Mouse (Mus musculus) testis, adult 2 months (tissue): ENCODE data around the gene Mucl1. TPM values are rescaled to one million over a fixed set of nuclear protein-coding genes. Genes with fewer than 3 reads are reported as not detected.
"Not testable (repeated sequence)": the region's sequence is repeated elsewhere in the genome, so short reads cannot be mapped to it uniquely, and the experiment has no call there.

Experiments
- H3K27ac ChIP-seq: fragments of 200-500 bp; 2 replicates; pipeline ENCODE4 v1.5.1; 2012; ENCODE audit warnings: low read depth, low read length; ENCODE audit not compliant: control insufficient read depth, insufficient read depth
- H3K27me3 ChIP-seq: fragments of 200-500 bp; 2 replicates; pipeline ENCODE4 v1.6.1; 2012; ENCODE audit warnings: mild to moderate bottlenecking, low read length, moderate library complexity; ENCODE audit not compliant: control insufficient read depth, insufficient read depth
- H3K36me3 ChIP-seq: fragments of 200-500 bp; 2 replicates; pipeline ENCODE4 v1.6.1; 2012; ENCODE audit warnings: mild to moderate bottlenecking, low read length; ENCODE audit not compliant: control insufficient read depth, insufficient read depth
- H3K4me1 ChIP-seq: fragments of 200-500 bp; 2 replicates; pipeline ENCODE4 v1.6.1; 2012; ENCODE audit warnings: low read length; ENCODE audit not compliant: control insufficient read depth, insufficient read depth
- H3K4me3 ChIP-seq: fragments of 200-500 bp; 2 replicates; pipeline ENCODE4 v1.5.1; 2012; ENCODE audit warnings: low read depth, mild to moderate bottlenecking, low read length, moderate library complexity, mixed read lengths; ENCODE audit not compliant: control insufficient read depth
- CTCF ChIP-seq: fragments of 200-500 bp; IDR thresholded peaks from 2 replicates; pipeline ENCODE4 v1.5.1; 2012; ENCODE audit warnings: low read depth, mild to moderate bottlenecking, inconsistent platforms, low read length, moderate library complexity; ENCODE audit not compliant: control insufficient read depth, insufficient read depth, insufficient replicate concordance
- POLR2A ChIP-seq: fragments of 200-500 bp; IDR thresholded peaks from 2 replicates; pipeline ENCODE4 v1.6.1; 2012; ENCODE audit warnings: low read depth, mild to moderate bottlenecking, inconsistent platforms, low read length, moderate library complexity; ENCODE audit not compliant: control insufficient read depth
- polyA plus RNA-seq: library from polyadenylated mRNA; depleted of rRNA; stranded (reverse); fragments of >200 nt; gene quantifications from 2 replicates; pipeline ENCODE4 v1.2.3, GENCODE M21; 2012; rRNA removed

The Mucl1 gene
- 0.49 and 0.60 TPM in 2 replicates for polyA plus RNA-seq

GRCm38 (mm10) chr15:103755369-103755768 is at the start of gene Mucl1:
TSS of gene Mucl1 (minus strand) at chr15:103755469.
- Histone ChIP-seq H3K4me1 (no peaks in the 10 kb centered on the region), H3K4me3 (no peak within 1 kb of the TSS), H3K27me3 (no peaks in the 10 kb centered on the region), H3K27ac (no peak within 1 kb of the TSS), H3K36me3 (no peaks in the 10 kb centered on the region)
- no peak for TF ChIP-seq CTCF
- no peak for TF ChIP-seq POLR2A

DNA sequence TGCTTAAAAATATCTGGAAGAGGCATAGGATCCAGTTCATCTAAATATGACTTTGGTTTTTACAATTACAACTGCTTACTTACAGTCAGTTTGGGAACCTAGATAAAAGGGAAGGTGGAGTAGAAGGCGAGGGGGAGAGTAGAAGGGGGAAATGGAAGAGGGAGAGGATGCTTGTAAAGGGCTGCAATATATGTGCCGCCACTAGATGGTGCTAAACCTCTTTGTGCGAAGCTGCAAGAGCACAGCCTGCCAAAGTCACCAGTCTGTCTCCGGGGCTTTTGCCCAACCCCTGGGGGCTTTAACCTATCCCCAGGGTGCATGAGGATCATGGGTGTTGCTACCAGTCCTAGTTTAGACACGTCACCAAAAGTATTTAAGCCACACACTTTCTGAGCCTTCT is 11.6 kb upstream of the Mucl1 start:
- peak; percentile 52; the same call in 1 of the 2 replicates for TF ChIP-seq CTCF
- H3K4me1 ChIP-seq, H3K36me3 ChIP-seq, H3K27ac ChIP-seq, H3K4me3 ChIP-seq, H3K27me3 ChIP-seq: not testable (repeated sequence)

DNA sequence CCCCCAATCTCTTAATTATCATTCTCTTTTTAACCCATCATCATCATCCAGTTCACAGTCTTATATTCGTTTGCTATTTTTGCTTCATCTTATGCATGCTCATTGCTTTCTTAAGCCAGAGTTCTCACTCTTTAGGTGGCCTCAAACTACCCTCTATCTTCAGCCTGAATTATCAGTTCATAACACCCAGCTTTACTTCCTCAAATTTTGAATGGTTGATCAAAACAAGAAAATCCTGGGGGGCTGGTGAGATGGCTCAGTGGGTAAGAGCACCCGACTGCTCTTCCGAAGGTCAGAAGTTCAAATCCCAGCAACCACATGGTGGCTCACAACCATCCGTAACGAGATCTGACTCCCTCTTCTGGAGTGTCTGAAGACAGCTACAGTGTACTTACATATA is 38.4 kb downstream of the Mucl1 start:
- not testable (repeated sequence) for H3K27me3 ChIP-seq, H3K4me3 ChIP-seq, H3K27ac ChIP-seq, H3K36me3 ChIP-seq, H3K4me1 ChIP-seq

Other genes starting within 250 kb of the Mucl1 start
- gene Ppp1r1a, start 217.5 kb downstream of the Mucl1 start, polyA plus RNA-seq, result 0.07 and 0.35 TPM in 2 replicates
- not detected in 2 replicates for gene Glycam1, start 190.4 kb downstream of the Mucl1 start, polyA plus RNA-seq
- gene Mucl2, start 143.8 kb upstream of the Mucl1 start, polyA plus RNA-seq, result not detected in 2 replicates